Mouse (Mus musculus) limb, embryonic 11.5 days (tissue): ENCODE results near the gene Fkbp7. TPM values are rescaled to one million over a fixed set of nuclear protein-coding genes. Genes with fewer than 3 reads are reported as not detected.

ENCODE experiments used
- ATAC-seq: fragments of 200-750 bp; cut with Nextera tagmentation; 2 replicates; pipeline ENCODE4 v1.8.0; 2017; ENCODE audit warnings: low read depth; ENCODE audit not compliant: insufficient number of reproducible peaks, low FRiP score, low TSS enrichment
- DNase-seq: peaks from one replicate; pipeline ENCODE4 v3.0.0-alpha.2; 2015; ENCODE audit warnings: low spot score
- H3K27ac ChIP-seq: fragments of 300-500 bp; sonication (generic); replicated peaks from 2 replicates; pipeline ENCODE4 v1.5.1; 2014; ENCODE audit warnings: low read depth, mild to moderate bottlenecking, low read length
- H3K27me3 ChIP-seq: fragments of 300-500 bp; sonication (generic); 2 replicates; pipeline ENCODE4 v1.6.1; 2014; ENCODE audit warnings: mild to moderate bottlenecking, low read length, mixed read lengths; ENCODE audit not compliant: control insufficient read depth, insufficient read depth
- H3K36me3 ChIP-seq: fragments of 300-500 bp; sonication (generic); 2 replicates; pipeline ENCODE4 v1.6.1; 2014; ENCODE audit warnings: mild to moderate bottlenecking, low read length, moderate library complexity, mixed read lengths; ENCODE audit not compliant: control insufficient read depth, insufficient read depth
- H3K4me1 ChIP-seq: fragments of 300-500 bp; sonication (generic); 2 replicates; pipeline ENCODE4 v1.6.1; 2014; ENCODE audit warnings: low read length, mixed read lengths; ENCODE audit not compliant: control insufficient read depth, insufficient read depth
- H3K4me2 ChIP-seq: fragments of 300-500 bp; sonication (generic); 2 replicates; pipeline ENCODE4 v1.6.1; 2014; ENCODE audit warnings: low read depth, mild to moderate bottlenecking, moderate library complexity; ENCODE audit not compliant: severe bottlenecking
- H3K4me3 ChIP-seq: fragments of 300-500 bp; sonication (generic); 2 replicates; pipeline ENCODE4 v1.5.1; 2014; ENCODE audit warnings: low read depth, low read length
- H3K9ac ChIP-seq: fragments of 300-500 bp; sonication (generic); 2 replicates; pipeline ENCODE4 v1.6.1; 2014; ENCODE audit warnings: mild to moderate bottlenecking, low read length
- H3K9me3 ChIP-seq: fragments of 300-500 bp; sonication (generic); 2 replicates; pipeline ENCODE4 v1.6.1; 2016; ENCODE audit warnings: low read length; ENCODE audit not compliant: control insufficient read depth
- WGBS: fragments of 180-500 bp; shearing (Covaris S2); extraction: QIAGEN DNeasy Blood & Tissue Kit; methylation state at CpG from one replicate; pipeline ENCODE4 v1.1.7; 2014; 5-methylcytosine and 5-hydroxymethylcytosine counted together
- polyA plus RNA-seq: library from polyadenylated mRNA; unstranded; fragments of >200 nt; fragmentation: Nextera tagmentation; extraction: Ambion mirVana; gene quantifications from 2 replicates; pipeline ENCODE4 v1.2.1, GENCODE M21; 2014

Fkbp7 gene
- polyA plus RNA-seq, 1 experiment from 2014 or later = 46.0 TPM

GRCm38 (mm10) chr2:76690436-76691204 lies 17.7 kb upstream of the Fkbp7 start:
- no peaks in the 10 kb centered on the region for H3K27me3 ChIP-seq
- H3K4me3 ChIP-seq = no peak overlapping the region
- 94% methylated on average over 12 of the region's 12 CpGs for WGBS
- H3K4me1 ChIP-seq = no peaks in the 10 kb centered on the region
- H3K9ac ChIP-seq = no peak overlapping the region
- peaks cover 8% of the 10 kb centered on the region; the same call in 1 of the 2 replicates for H3K36me3 ChIP-seq
- H3K27ac ChIP-seq = no peak overlapping the region
- DNase-seq (no peak), ATAC-seq (no peak)
- H3K4me2 ChIP-seq = no peak overlapping the region
- no peaks in the 10 kb centered on the region for H3K9me3 ChIP-seq

GRCm38 (mm10) chr2:76688162-76688561 lies 15.2 kb upstream of the Fkbp7 start:
- 65% methylated on average over 7 of the region's 7 CpGs for WGBS
- no peak for ATAC-seq
- no peaks in the 10 kb centered on the region for H3K4me1 ChIP-seq
- no peak for DNase-seq
- no peak overlapping the region for H3K4me2 ChIP-seq
- no peak overlapping the region for H3K4me3 ChIP-seq
- H3K27ac ChIP-seq = no peak overlapping the region
- no peak overlapping the region for H3K9ac ChIP-seq
- no peaks in the 10 kb centered on the region for H3K27me3 ChIP-seq
- H3K36me3 ChIP-seq = peaks cover 11% of the 10 kb centered on the region; the same call in 1 of the 2 replicates
- H3K9me3 ChIP-seq = no peaks in the 10 kb centered on the region

DNA sequence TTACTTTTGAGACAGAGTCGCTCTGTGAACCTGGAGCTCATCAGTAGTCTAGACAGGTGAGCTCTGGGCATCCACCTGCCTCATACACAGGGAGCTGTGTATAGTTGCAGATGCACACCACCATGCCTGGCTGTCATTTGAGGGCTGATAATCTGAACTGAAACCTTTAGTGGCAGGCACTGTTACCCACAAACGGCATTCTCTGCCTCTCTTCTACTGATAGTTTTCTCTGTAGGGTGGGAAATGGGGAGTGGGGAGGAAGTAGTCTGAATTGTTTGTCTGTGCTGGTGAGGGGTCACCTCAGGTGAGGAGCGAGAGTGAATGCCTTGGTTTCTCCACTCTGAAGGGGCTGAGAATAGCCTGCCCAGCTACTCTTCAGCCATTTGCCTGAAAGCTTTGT lies 14.7 kb upstream of the Fkbp7 start:
- Histone ChIP-seq H3K9me3 (no peaks in the 10 kb centered on the region), H3K27ac (no peak overlapping the region), H3K9ac (no peak overlapping the region), H3K4me3 (no peak overlapping the region), H3K4me2 (no peak overlapping the region), H3K36me3 (peaks cover 11% of the 10 kb centered on the region), H3K27me3 (no peaks in the 10 kb centered on the region), H3K4me1 (no peaks in the 10 kb centered on the region)
- DNase-seq (no peak), ATAC-seq (no peak)
- 75% methylated on average over 3 of the region's 3 CpGs for WGBS

DNA sequence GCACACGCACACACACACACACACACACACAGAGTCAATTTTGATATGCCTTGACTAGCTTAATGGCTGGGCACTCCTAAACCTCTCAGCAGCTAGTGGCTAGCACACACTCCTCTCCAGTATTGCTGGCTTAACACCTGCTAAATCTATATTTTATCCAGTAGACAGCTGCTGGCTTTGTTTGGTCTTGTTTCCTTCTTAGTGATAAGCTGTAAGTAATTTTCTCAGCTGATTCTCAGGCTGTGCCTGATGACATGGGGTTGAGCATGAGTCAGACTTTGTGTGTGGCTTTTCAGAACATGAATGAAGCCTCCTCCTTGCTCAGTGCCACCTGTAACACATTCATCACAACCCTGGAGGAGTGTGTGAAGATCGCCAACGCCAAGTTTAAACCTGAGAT lies 14.1 kb upstream of the Fkbp7 start:
- Histone ChIP-seq H3K36me3 (peaks cover 15% of the 10 kb centered on the region), H3K27me3 (no peaks in the 10 kb centered on the region), H3K9me3 (no peaks in the 10 kb centered on the region), H3K4me1 (no peaks in the 10 kb centered on the region), H3K4me3 (no peak overlapping the region), H3K9ac (no peak overlapping the region), H3K4me2 (no peak overlapping the region), H3K27ac (no peak overlapping the region)
- DNase-seq (no peak), ATAC-seq (no peak)
- 95% methylated on average over 3 of the region's 3 CpGs for WGBS

- Histone ChIP-seq H3K36me3 (peaks cover 11% of the 10 kb centered on the region), H3K4me2 (no peak overlapping the region), H3K4me3 (no peak overlapping the region), H3K4me1 (no peaks in the 10 kb centered on the region), H3K9me3 (no peaks in the 10 kb centered on the region), H3K27ac (no peak overlapping the region), H3K27me3 (no peaks in the 10 kb centered on the region), H3K9ac (no peak overlapping the region)
- 87% methylated on average over 8 of the region's 8 CpGs for WGBS
- ATAC-seq = no peak
- DNase-seq = no peak
These were observed 9.4 kb upstream of the Fkbp7 start for GRCm38 (mm10) chr2:76682301-76682700.

DNA sequence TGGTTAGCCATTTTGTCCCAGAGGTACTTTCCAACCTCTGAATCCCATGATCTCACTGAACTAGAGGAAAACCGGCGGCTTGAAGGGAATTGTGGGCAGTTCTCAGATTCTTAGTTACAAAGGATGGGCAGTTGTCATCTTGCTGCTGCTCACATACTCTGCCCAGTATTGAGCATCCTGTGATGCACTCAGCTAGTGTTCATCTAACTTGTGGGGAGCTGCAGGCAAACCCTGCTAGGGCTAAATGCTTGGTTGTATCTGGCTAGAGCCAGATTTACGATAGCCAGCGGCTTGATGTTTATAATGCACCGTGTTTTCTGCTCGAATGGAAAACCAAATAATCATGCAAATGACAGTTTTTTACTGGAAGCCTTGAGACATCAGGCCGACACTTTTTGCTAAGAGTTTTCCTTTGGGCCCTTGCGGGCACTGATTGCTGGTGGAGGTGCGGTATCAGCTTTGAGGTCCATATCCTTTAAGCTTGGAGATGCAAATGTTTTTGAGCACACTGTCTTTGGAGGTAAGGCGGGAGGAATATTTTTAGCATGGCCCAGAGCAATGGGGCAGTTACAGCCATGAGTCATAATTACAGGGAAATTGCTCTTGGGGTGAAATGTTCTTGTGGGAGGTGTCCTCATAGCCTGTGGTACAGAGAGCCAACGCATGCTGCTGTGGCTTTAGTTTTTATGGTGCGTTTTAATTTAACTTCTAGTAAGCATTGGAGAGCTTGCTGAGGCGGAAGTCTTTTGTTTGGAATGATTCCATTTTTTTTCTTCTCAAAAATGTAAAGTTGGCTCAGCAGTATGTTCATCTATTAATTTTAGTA lies 3.7 kb upstream of the Fkbp7 start:
- Histone ChIP-seq H3K36me3 (no peaks in the 10 kb centered on the region), H3K9me3 (no peaks in the 10 kb centered on the region), H3K9ac (no peak overlapping the region), H3K27ac (no peak overlapping the region), H3K4me2 (peak overlapping the region; percentile 64), H3K4me3 (peak overlapping the region; percentile 75), H3K4me1 (peaks cover 12% of the 10 kb centered on the region), H3K27me3 (no peaks in the 10 kb centered on the region)
- ATAC-seq = no peak
- WGBS = 59% methylated on average over 13 of the region's 13 CpGs
- DNase-seq = no peak

GRCm38 (mm10) chr2:76675949-76676348 lies 3.0 kb upstream of the Fkbp7 start:
- peak overlapping the region; percentile 87 for H3K9ac ChIP-seq
- H3K4me2 ChIP-seq = peak overlapping the region; percentile 64
- ATAC-seq = no peak
- peak overlapping the region; percentile 75 for H3K4me3 ChIP-seq
- no peaks in the 10 kb centered on the region for H3K9me3 ChIP-seq
- DNase-seq = peak; percentile 41
- H3K27ac ChIP-seq = no peak overlapping the region
- H3K36me3 ChIP-seq = no peaks in the 10 kb centered on the region
- peaks cover 13% of the 10 kb centered on the region for H3K4me1 ChIP-seq
- 11% methylated on average over 4 of the region's 4 CpGs for WGBS
- no peaks in the 10 kb centered on the region for H3K27me3 ChIP-seq

- Histone ChIP-seq H3K4me3 (peak overlapping the region; percentile 75), H3K9me3 (no peaks in the 10 kb centered on the region), H3K27me3 (no peaks in the 10 kb centered on the region), H3K36me3 (no peaks in the 10 kb centered on the region), H3K9ac (peak overlapping the region; percentile 87), H3K4me1 (peaks cover 13% of the 10 kb centered on the region), H3K4me2 (peak overlapping the region; percentile 64), H3K27ac (peak overlapping the region; percentile 76)
- peak; percentile 62; the same call in 1 of the 2 replicates for ATAC-seq
- peak; percentile 74 for DNase-seq
- 2% methylated on average over 22 of the region's 44 CpGs for WGBS
These were observed 2.5 kb upstream of the Fkbp7 start for GRCm38 (mm10) chr2:76675451-76675850.
